Mouse (Mus musculus): ENCODE measurements around the gene Macrod2.

DNA sequence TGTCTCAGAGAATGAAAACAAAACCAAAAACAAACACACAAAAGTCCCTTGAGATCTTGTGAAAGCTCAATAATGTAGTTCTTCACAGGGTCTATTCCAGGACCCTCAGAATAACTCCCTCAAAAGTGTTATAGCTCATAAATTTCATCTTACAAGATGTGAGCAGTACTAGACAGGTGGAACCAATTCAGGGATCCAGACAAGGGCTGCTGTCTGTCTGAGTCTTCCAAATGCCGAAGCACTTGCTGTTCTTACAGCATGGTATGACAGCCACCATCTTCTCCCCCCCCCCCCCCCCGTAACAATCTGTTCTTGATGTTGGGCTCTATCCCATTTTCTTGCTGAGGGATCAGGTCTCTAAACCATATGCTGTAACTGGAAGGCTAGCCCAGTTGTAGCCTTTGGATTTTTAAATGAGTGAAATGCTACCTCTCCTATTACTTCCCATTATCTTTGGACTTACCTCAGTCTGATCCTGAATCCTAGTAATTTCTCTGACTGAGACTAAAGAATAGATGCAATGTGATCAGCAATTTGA lies 1468.6 kb downstream of the Macrod2 start:
- TF ChIP-seq CTCF (IDR thresholded peaks at IDR 0.05) = no peak
- no peak for TF ChIP-seq EP300 (IDR thresholded peaks at IDR 0.05)

Measured in lung, postnatal 0 days (tissue).